Mouse (Mus musculus) erythroid progenitor cell, adult 5-6 weeks (primary cell): ENCODE measurements around the gene Eps8l3. TPM values are rescaled to one million over a fixed set of nuclear protein-coding genes. Genes with fewer than 3 reads are reported as not detected.
"Not testable (repeated sequence)": the region's sequence is repeated elsewhere in the genome, so short reads cannot be mapped to it uniquely, and the experiment has no call there.

Source experiments
- ATAC-seq: replicated peaks from 2 replicates; pipeline ENCODE4 v1.8.0; 2016; ENCODE audit warnings: moderate number of reproducible peaks, mild to moderate bottlenecking, moderate TSS enrichment, inconsistent platforms; ENCODE audit not compliant: poor library complexity, low FRiP score, severe bottlenecking
- total RNA-seq, 2 experiments: library from RNA; stranded (forward) in 1 of 2; stranded (reverse) in 1 of 2; fragments of 150-400 nt in 1 of 2; fragments of 186-747, 209-891 nt in 1 of 2; gene quantifications; 2 replicates each; pipeline versions ENCODE4 v1.2.3 to v1.2.4; 2015 to 2017; ENCODE audit warnings: low replicate concordance in 2 of 2

The Eps8l3 gene
- total RNA-seq, 2 experiments from 2014 or later = not detected

- ATAC-seq = no peak
Measured at GRCm38 (mm10) chr3:107850418-107851031, 26.5 kb upstream of the Eps8l3 start.

DNA sequence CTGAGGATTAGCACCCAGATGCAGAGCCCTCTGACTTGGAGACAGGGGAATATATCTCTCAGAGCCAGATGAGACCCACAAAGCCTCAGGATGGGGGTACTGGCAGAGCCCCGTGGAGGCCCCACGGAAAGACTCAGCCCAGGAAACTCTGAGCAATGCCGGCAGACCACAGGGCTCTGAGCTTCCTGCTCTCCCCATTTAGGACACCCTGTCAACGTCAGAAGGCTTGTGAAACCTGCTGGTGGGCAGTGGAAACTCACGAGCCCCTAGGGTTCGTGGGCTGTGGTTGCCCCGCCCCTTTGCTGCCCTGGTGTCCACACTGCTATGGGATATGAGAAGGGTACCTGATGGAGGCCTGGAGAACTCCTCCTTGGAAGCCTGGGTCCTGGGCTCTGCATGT lies 24.2 kb upstream of the Eps8l3 start:
- no peak for ATAC-seq

- no peak for ATAC-seq
Measured at GRCm38 (mm10) chr3:107853232-107854181, 23.5 kb upstream of the Eps8l3 start.

GRCm38 (mm10) chr3:107855368-107855767 lies 21.7 kb upstream of the Eps8l3 start:
- no peak for ATAC-seq

DNA sequence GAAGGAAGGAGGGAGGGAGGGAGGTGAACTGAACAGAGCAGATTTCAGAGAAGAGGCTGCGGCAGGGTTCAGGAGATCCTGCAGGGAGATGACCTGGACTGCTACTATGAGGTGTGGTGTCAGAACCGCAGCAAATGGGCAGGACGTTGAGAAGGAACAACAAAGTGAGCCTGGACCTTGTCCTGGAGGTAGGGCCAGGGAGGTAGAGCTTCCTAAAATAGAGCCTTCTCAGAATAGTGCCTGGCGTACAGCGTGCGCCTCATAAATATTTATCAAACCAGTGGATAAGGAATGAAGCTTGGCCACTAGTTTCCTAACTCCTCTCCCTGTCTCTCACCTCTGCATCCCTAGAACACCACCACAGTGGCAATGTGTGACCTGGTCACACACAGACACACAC lies 19.4 kb upstream of the Eps8l3 start:
- ATAC-seq = no peak

DNA sequence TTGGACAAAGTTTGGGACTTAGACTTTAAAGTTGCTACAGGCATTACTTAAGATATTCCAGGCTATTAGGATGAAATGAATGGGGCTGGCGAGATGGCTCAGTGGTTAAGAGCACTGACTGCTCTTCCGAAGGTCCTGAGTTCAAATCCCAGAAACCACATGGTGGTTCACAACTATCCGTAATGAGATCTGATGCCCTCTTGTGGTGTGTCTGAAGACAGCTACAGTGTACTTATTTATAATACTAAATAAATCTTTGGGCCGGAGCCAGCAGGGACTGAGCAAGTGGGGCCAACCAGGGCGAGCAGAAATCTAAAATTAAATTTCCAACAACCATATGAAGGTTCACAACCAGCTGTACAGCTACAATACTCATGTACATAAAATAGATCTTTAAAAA lies 15.5 kb upstream of the Eps8l3 start:
- ATAC-seq = not testable (repeated sequence)

DNA sequence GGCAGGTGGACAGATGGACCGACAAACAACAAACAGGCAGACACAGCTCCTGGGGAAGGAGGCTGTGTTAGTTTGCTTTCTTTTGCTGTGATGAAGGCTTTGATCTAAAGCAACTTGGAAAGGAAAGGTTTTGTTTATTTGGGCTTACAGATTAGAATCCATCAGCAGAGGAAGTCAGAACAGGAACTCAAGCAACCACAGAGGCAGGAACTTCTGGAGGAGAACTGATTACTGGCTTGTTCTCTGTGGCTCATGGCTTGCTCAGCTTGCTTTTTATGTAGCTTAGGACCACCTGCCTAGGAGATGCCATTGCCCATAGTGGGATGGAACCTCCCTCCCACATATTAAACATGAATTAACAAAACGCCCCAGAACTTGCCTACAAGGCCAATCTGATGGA lies 14.6 kb upstream of the Eps8l3 start:
- ATAC-seq = no peak

- no peak for ATAC-seq
Measured at GRCm38 (mm10) chr3:107863471-107863870, 13.6 kb upstream of the Eps8l3 start.

- peak; percentile 70 for ATAC-seq
Measured at GRCm38 (mm10) chr3:107863898-107864603, 13.0 kb upstream of the Eps8l3 start.

- ATAC-seq = no peak
Measured at GRCm38 (mm10) chr3:107865364-107866091, 11.5 kb upstream of the Eps8l3 start.

GRCm38 (mm10) chr3:107867086-107867485 lies 9.9 kb upstream of the Eps8l3 start:
- ATAC-seq = peak; percentile 80

GRCm38 (mm10) chr3:107868452-107868851 lies 8.6 kb upstream of the Eps8l3 start:
- no peak for ATAC-seq

DNA sequence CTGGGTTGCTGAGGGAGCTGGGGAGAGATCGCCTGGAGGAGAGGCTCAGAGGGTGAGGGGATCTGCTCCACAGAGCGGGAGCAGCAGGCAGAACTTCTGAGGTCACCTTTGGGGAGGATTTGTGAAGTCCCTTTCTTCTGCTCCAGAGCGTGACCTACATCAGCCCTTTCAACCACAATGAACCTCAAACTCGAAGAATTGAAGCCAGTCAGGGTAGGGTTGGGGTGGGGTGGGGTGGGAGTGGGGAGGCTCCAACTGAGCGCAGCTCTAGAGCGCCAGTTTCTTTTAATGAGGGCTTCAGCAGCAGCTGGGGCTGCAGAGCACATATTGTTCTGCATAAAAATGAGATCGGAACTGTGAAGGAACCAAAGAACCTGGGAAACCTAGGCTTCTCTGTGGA lies 7.9 kb upstream of the Eps8l3 start:
- no peak for ATAC-seq

DNA sequence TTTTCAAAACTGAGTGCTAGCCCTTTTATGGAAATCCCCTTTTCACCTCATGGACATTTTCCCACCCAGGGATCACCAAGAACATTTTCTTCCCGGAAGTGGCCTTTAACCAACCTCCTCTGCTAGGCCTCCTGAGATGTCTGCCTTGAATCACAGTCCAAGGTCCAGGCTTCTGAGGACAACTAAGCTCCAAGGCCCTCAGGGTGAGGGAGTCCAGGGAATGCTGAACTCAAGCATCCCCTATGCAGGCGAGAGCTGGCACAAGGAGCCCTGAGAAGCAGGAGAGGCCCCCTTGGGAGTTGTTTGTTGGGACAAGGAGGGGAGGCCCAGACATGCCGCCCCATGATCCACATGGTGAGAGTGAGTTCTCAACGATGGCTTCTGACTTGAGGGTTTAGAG lies 7.1 kb upstream of the Eps8l3 start:
- no peak for ATAC-seq

DNA sequence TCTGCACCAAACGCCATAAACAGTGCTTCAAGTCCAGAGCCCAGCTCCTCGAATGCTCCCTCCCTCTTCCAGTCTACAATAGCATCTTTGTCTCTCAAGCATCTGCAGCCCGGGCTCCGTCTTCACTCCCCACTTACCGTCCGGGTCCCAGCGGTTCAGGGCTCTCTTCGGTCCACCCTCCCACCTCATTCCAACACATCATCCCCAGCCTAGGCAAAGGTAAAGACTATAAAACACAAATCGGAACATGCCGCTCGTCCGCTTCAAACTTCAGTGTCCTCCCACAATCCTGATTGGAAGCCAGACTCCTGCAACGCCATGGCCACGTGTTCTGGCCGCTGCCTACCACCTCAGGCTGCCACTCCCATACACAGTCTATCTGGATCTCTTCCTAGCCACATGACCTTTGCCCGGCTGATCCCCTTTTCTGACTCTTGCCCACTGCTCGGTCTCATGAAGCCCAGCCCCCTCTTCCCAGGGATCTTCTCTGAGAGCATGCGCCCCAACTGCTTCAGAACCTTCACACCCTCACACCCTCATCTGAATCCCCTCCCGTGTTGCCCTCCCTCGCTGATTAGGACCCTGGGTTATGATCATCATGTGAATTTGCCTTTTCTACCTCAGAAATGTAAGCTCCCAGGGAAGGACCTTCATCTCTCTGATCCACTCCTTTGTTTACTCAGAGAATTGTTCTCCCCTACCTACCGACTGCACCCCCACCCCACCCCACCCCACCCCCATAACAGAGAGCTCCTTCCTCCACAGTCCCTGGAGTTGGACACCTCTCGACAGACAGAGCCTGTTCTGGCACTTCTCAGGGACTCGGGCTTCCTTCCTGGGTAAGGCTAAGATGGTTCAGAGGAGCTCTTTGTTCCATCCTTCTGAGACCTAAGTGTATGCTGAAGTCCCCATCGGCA lies 3.4 kb upstream of the Eps8l3 start:
- ATAC-seq = no peak

GRCm38 (mm10) chr3:107875231-107875630 lies 1.8 kb upstream of the Eps8l3 start:
- ATAC-seq = no peak

- ATAC-seq = no peak
Measured at GRCm38 (mm10) chr3:107877747-107878736, 1.0 kb downstream of the Eps8l3 start.
